ENCODE assay signal across 28 mouse cellular contexts in the genomic region with DNA sequence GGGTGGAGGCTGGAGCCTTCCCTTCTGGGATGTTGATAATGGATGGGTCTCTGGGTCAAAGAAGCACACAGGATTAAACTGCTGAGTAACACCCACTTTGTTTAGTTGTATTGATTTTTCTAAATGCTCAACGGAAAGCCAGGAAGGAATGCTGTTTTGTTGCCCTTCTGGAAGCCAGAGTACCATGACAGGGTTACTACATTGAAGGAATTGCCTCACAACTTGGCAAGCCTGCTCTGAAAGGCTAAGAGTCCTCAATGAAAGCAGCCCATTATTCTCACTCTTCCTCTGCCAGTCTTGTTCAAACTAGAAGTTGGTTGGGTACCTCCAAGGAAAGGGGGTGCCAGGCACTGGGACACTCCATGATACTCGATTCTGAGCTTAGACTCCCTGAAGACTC.
DNase-seq lines count a peak whose midpoint lies in the region; ATAC-seq and TF ChIP-seq lines count a peak whose summit lies in the region.
"Had no signal": no experiment of that assay in that cellular context is flagged by ENCODE, and none has a peak within 500 bp of the region (broad histone marks: within the 10 kb centered on the region; RNA-seq: fewer than 3 reads in every experiment).

No protein-coding gene starts in this region.

- TF ChIP-seq EP300 in liver, postnatal 0 days (IDR thresholded peaks at IDR 0.05; ENCODE audit: low read depth), result 0 out of 2 replicates have a peak, but pooled peaks have one; percentile 14
- no peak for TF ChIP-seq EP300 in lung, postnatal 0 days (IDR thresholded peaks at IDR 0.05)

- no peak for TF ChIP-seq CTCF in liver, postnatal 0 days (IDR thresholded peaks at IDR 0.05; ENCODE audit: low read depth)
- no peak for TF ChIP-seq CTCF in lung, postnatal 0 days (IDR thresholded peaks at IDR 0.05)

- H3K27ac ChIP-seq in liver, postnatal 0 days (ENCODE audit: low read depth), result no peak overlapping the region
- no peak overlapping the region for H3K27ac ChIP-seq in liver, embryonic 11.5 days (ENCODE audit: low read depth, low read length)
- H3K27ac ChIP-seq in brown adipose tissue, adult 24 weeks (replicated peaks; ENCODE audit: low read depth, low read length), result peak overlapping the region; percentile 76
- H3K27ac ChIP-seq in lung, postnatal 0 days (ENCODE audit: low read length), result no peak overlapping the region
- H3K27ac ChIP-seq: heart, embryonic 10.5 days; heart, embryonic 15.5 days; kidney, embryonic 15.5 days; layer of hippocampus, adult 2 months; left cerebral cortex, adult 2 months; limb, embryonic 12.5 days; liver, embryonic 13.5 days; lung, embryonic 15.5 days; midbrain, embryonic 12.5 days; neural tube, embryonic 13.5 days had no signal

- no peak overlapping the region for H3K9ac ChIP-seq in liver, postnatal 0 days (replicated peaks)
- no peak overlapping the region for H3K9ac ChIP-seq in liver, embryonic 11.5 days (ENCODE audit: low read depth, low read length)
- no peak overlapping the region for H3K9ac ChIP-seq in lung, postnatal 0 days (replicated peaks; ENCODE audit: low read depth)
- H3K9ac ChIP-seq: heart, embryonic 15.5 days; kidney, embryonic 15.5 days; limb, embryonic 12.5 days; liver, embryonic 13.5 days; lung, embryonic 15.5 days; midbrain, embryonic 12.5 days; neural tube, embryonic 13.5 days had no signal

- H3K4me2 ChIP-seq in liver, postnatal 0 days (ENCODE audit: low read depth, low read length), result no peak overlapping the region
- H3K4me2 ChIP-seq in liver, embryonic 11.5 days, result no peak overlapping the region
- no peak overlapping the region for H3K4me2 ChIP-seq in lung, postnatal 0 days (replicated peaks; ENCODE audit: low read depth, low read length)
- H3K4me2 ChIP-seq: heart, embryonic 15.5 days; kidney, embryonic 15.5 days; limb, embryonic 12.5 days; liver, embryonic 13.5 days; lung, embryonic 15.5 days; midbrain, embryonic 12.5 days; neural tube, embryonic 13.5 days had no signal

- intact Hi-C loops in gastrocnemius, postnatal 14 days (cut with DNase I; ENCODE audit: low total_unique reads), result no loop called here

- H3K9me3 ChIP-seq in liver, postnatal 0 days (ENCODE audit: low read length), result no peaks in the 10 kb centered on the region
- H3K9me3 ChIP-seq in liver, embryonic 11.5 days (ENCODE audit: control insufficient read depth, low read length), result no peaks in the 10 kb centered on the region
- no peaks in the 10 kb centered on the region for H3K9me3 ChIP-seq in lung, postnatal 0 days (ENCODE audit: low read length)
- H3K9me3 ChIP-seq: heart, embryonic 10.5 days; heart, embryonic 15.5 days; kidney, embryonic 15.5 days; limb, embryonic 12.5 days; liver, embryonic 13.5 days; lung, embryonic 15.5 days; midbrain, embryonic 12.5 days had no signal

- H3K36me3 ChIP-seq in liver, postnatal 0 days (replicated peaks; ENCODE audit: insufficient read depth, low read length), result no peaks in the 10 kb centered on the region
- H3K36me3 ChIP-seq in liver, embryonic 11.5 days (ENCODE audit: control insufficient read depth, insufficient read depth, low read length), result no peaks in the 10 kb centered on the region
- H3K36me3 ChIP-seq in lung, postnatal 0 days (ENCODE audit: insufficient read depth, low read length), result no peaks in the 10 kb centered on the region
- H3K36me3 ChIP-seq: heart, embryonic 10.5 days; heart, embryonic 15.5 days; kidney, embryonic 15.5 days; limb, embryonic 12.5 days; liver, embryonic 13.5 days; lung, embryonic 15.5 days; midbrain, embryonic 12.5 days; neural tube, embryonic 13.5 days had no signal

- no peak overlapping the region for H3K4me3 ChIP-seq in liver, postnatal 0 days (ENCODE audit: low read depth, low read length)
- H3K4me3 ChIP-seq in liver, embryonic 11.5 days (ENCODE audit: low read depth, low read length), result no peak overlapping the region
- H3K4me3 ChIP-seq in brown adipose tissue, adult 24 weeks (ENCODE audit: insufficient read depth, low read depth, low read length), result no peak overlapping the region
- H3K4me3 ChIP-seq in lung, postnatal 0 days (ENCODE audit: low read depth, low read length), result no peak overlapping the region
- H3K4me3 ChIP-seq: erythroblast, embryonic 14.5 days; heart, embryonic 10.5 days; heart, embryonic 15.5 days; kidney, embryonic 15.5 days; layer of hippocampus, adult 2 months; left cerebral cortex, adult 2 months; limb, embryonic 12.5 days; liver, embryonic 13.5 days; lung, embryonic 15.5 days; midbrain, embryonic 12.5 days; neural tube, embryonic 13.5 days had no signal

- H3K4me1 ChIP-seq in liver, postnatal 0 days (ENCODE audit: insufficient read depth), result no peaks in the 10 kb centered on the region
- no peaks in the 10 kb centered on the region for H3K4me1 ChIP-seq in liver, embryonic 11.5 days (replicated peaks; ENCODE audit: control insufficient read depth, insufficient read depth, low read length)
- H3K4me1 ChIP-seq in brown adipose tissue, adult 24 weeks (ENCODE audit: control insufficient read depth, insufficient read depth, insufficient read length, low read length), result 0 out of 2 replicates have a peak, but pooled peaks cover 2% of the 10 kb centered on the region
- no peaks in the 10 kb centered on the region for H3K4me1 ChIP-seq in lung, postnatal 0 days (ENCODE audit: insufficient read depth, low read depth, low read length)
- H3K4me1 ChIP-seq: heart, embryonic 10.5 days; heart, embryonic 15.5 days; kidney, embryonic 15.5 days; limb, embryonic 12.5 days; liver, embryonic 13.5 days; lung, embryonic 15.5 days; midbrain, embryonic 12.5 days; neural tube, embryonic 13.5 days had no signal

- WGBS in liver, postnatal 0 days (ENCODE audit: insufficient replicate concordance), result 48% methylated on average over 2 of the region's 2 CpGs
- 42% methylated on average over 2 of the region's 2 CpGs for WGBS in liver, embryonic 11.5 days
- WGBS in lung, postnatal 0 days, result 30% methylated on average over 2 of the region's 2 CpGs

- H3K27me3 ChIP-seq in liver, postnatal 0 days (ENCODE audit: insufficient read depth, low read length), result no peaks in the 10 kb centered on the region
- no peaks in the 10 kb centered on the region for H3K27me3 ChIP-seq in liver, embryonic 11.5 days (replicated peaks; ENCODE audit: control insufficient read depth, insufficient read depth, low read length)
- no peaks in the 10 kb centered on the region for H3K27me3 ChIP-seq in lung, postnatal 0 days (replicated peaks; ENCODE audit: insufficient read depth, low read length)
- H3K27me3 ChIP-seq: heart, embryonic 15.5 days; kidney, embryonic 15.5 days; limb, embryonic 12.5 days; liver, embryonic 13.5 days; lung, embryonic 15.5 days; midbrain, embryonic 12.5 days; neural tube, embryonic 13.5 days had no signal

- peak; percentile 26 for DNase-seq in liver, postnatal 0 days
- DNase-seq in liver, embryonic 11.5 days (ENCODE audit: low spot score), result no peak
- peak; percentile 25 for DNase-seq in lung, postnatal 0 days (ENCODE audit: low spot score)
- no peak for DNase-seq in ovary, postnatal 10 days (ENCODE audit: low spot score)
- DNase-seq in right cerebral cortex, postnatal 10 days (ENCODE audit: low spot score in 2 of 2), result no peak
- DNase-seq in gastrocnemius, postnatal 14 days, result no peak
- DNase-seq: cerebellum, adult 2 months; cerebellum, postnatal 14 days; kidney, adult 18-20 months; kidney, postnatal 36 days; liver, embryonic 13.5 days; right cerebral cortex, postnatal 14 days; thymus, postnatal 14 days had no signal

- ATAC-seq in liver, postnatal 0 days, result peak; percentile 77
- no peak for ATAC-seq in liver, embryonic 11.5 days (replicated peaks; ENCODE audit: low FRiP score)
- ATAC-seq in lung, postnatal 0 days, result peak; percentile 49
- ATAC-seq: activated CD4-positive, CD25-positive, alpha-beta regulatory T cell, adult 4 months; CD4-positive, CD25-positive, alpha-beta regulatory T cell, adult 4 months; forebrain, embryonic 16.5 days; hindbrain, embryonic 16.5 days had no signal

Comparison
In these comparisons a context has a peak if more than half of its experiments do, and no peak if none do; other contexts are left out.
1. DNase-seq: peak in liver, postnatal 0 days (single experiment) and lung, postnatal 0 days (single experiment); none in liver, embryonic 11.5 days (single experiment), ovary, postnatal 10 days (single experiment), right cerebral cortex, postnatal 10 days (0 of 2) and gastrocnemius, postnatal 14 days (single experiment).